ENCODE assay signal across 8 mouse cellular contexts in the genomic region with DNA sequence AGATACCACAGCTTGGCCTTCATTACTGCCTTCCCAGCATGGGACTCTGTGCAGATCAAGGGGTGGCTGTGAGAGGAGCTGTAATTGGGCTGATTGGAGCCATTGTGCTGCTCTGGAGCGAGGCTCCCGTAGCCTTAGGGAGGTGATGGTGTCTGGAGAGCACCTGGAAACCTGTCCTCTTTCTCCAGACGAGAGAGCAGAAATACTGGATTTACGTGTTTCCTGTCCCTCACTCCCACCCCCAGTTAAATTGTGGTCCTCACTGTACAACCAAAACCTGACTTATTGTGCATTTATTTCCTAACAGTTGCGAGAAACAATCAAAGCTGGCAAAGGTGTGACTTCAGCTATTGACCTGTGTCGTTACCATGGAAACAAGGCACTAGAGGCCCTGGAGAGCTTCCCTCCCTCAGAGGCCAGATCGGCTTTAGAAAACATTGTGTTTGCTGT. TPM values are rescaled to one million over a fixed set of nuclear protein-coding genes. Genes with fewer than 3 reads are reported as not detected.
DNase-seq lines count a peak whose midpoint lies in the region; ATAC-seq and TF ChIP-seq lines count a peak whose summit lies in the region.

No protein-coding gene starts in this region.

- no peak overlapping the region for H3K4me3 ChIP-seq in forebrain, embryonic 12.5 days (replicated peaks)
- no peak overlapping the region for H3K4me3 ChIP-seq in limb, embryonic 12.5 days (replicated peaks)
- H3K4me3 ChIP-seq in neural tube, embryonic 12.5 days = no peak overlapping the region
- no peak overlapping the region for H3K4me3 ChIP-seq in left cerebral cortex, adult 2 months

- peak overlapping the region; percentile 33 for H3K4me2 ChIP-seq in forebrain, embryonic 12.5 days
- H3K4me2 ChIP-seq in limb, embryonic 12.5 days = peak overlapping the region; percentile 34
- peak overlapping the region; percentile 8 for H3K4me2 ChIP-seq in neural tube, embryonic 12.5 days (replicated peaks)

- no peak for TF ChIP-seq CTCF in left cerebral cortex, adult 2 months (IDR thresholded peaks at IDR 0.05)

- intact Hi-C loops in left cerebral cortex, adult 2 months (cut with DNase I) = no loop called here

- peaks cover 31% of the 10 kb centered on the region for H3K4me1 ChIP-seq in forebrain, embryonic 12.5 days
- H3K4me1 ChIP-seq in limb, embryonic 12.5 days (replicated peaks) = peaks cover 22% of the 10 kb centered on the region
- peaks cover 16% of the 10 kb centered on the region for H3K4me1 ChIP-seq in neural tube, embryonic 12.5 days

- H3K27ac ChIP-seq in forebrain, embryonic 12.5 days = peak overlapping the region; percentile 88
- peak overlapping the region; percentile 81 for H3K27ac ChIP-seq in limb, embryonic 12.5 days
- peak overlapping the region; percentile 46; the same call in 1 of the 2 replicates for H3K27ac ChIP-seq in neural tube, embryonic 12.5 days
- no peak overlapping the region for H3K27ac ChIP-seq in left cerebral cortex, adult 2 months

- H3K27me3 ChIP-seq in forebrain, embryonic 12.5 days = no peaks in the 10 kb centered on the region
- H3K27me3 ChIP-seq in limb, embryonic 12.5 days = no peaks in the 10 kb centered on the region
- no peaks in the 10 kb centered on the region for H3K27me3 ChIP-seq in neural tube, embryonic 12.5 days (replicated peaks)

- peak; percentile 87 for ATAC-seq in forebrain, embryonic 12.5 days (ENCODE audit: low FRiP score)
- ATAC-seq in limb, embryonic 12.5 days (ENCODE audit: insufficient number of reproducible peaks, insufficient read depth, low FRiP score, low TSS enrichment, low read depth) = 0 out of 2 replicates have a peak, but pooled peaks have one; percentile 70
- ATAC-seq in neural tube, embryonic 12.5 days (ENCODE audit: low FRiP score, low read depth) = peak; percentile 42; the same call in 1 of the 2 replicates

- H3K36me3 ChIP-seq in forebrain, embryonic 12.5 days (replicated peaks) = no peaks in the 10 kb centered on the region
- H3K36me3 ChIP-seq in limb, embryonic 12.5 days = no peaks in the 10 kb centered on the region
- H3K36me3 ChIP-seq in neural tube, embryonic 12.5 days = no peaks in the 10 kb centered on the region

- no peaks in the 10 kb centered on the region for H3K9me3 ChIP-seq in forebrain, embryonic 12.5 days
- H3K9me3 ChIP-seq in limb, embryonic 12.5 days = no peaks in the 10 kb centered on the region
- no peaks in the 10 kb centered on the region for H3K9me3 ChIP-seq in neural tube, embryonic 12.5 days

- DNase-seq in kidney, adult 9 months = peak; percentile 31
- no peak for DNase-seq in kidney, postnatal 36 days
- no peak for DNase-seq in adrenal gland, adult 8-10 months
- no peak for DNase-seq in left cerebral cortex, adult 2 months (ENCODE audit: extremely low spot score in 1 of 2, low spot score in 2 of 2)
- no peak for DNase-seq in right cerebral cortex, postnatal 10 days (ENCODE audit: low spot score in 2 of 2)

- 3% methylated on average over 7 of the region's 7 CpGs for WGBS in forebrain, embryonic 12.5 days
- whole genome bisulfite sequencing in limb, embryonic 12.5 days = 4% methylated on average over 7 of the region's 7 CpGs
- 7% methylated on average over 7 of the region's 7 CpGs for WGBS in neural tube, embryonic 12.5 days

- no peak overlapping the region for H3K9ac ChIP-seq in forebrain, embryonic 12.5 days
- H3K9ac ChIP-seq in limb, embryonic 12.5 days (replicated peaks) = no peak overlapping the region
- H3K9ac ChIP-seq in neural tube, embryonic 12.5 days = peak overlapping the region; percentile 35; the same call in 1 of the 2 replicates

RNA-seq across cellular contexts. Expression of gene Bend3, which starts 39.1 kb away (rescaled TPM):
- polyA plus RNA-seq in forebrain, embryonic 12.5 days (2016; fragmentation: Nextera tagmentation; extraction: Ambion mirVana) = 6.3 and 7.5 TPM in 2 replicates
- 5.8 and 5.9 TPM in 2 replicates for polyA plus RNA-seq in limb, embryonic 12.5 days (2016; fragmentation: Nextera tagmentation; extraction: Ambion mirVana)
- polyA plus RNA-seq in neural tube, embryonic 12.5 days (2016; fragmentation: Nextera tagmentation; extraction: Ambion mirVana) = 5.2 and 6.1 TPM in 2 replicates
- 1 to 10 TPM; 6.1 to 6.9 (median 6.4) TPM for total RNA-seq in adrenal gland, adult 8-10 months (2022)
- 1 to 10 TPM; 5.4 to 6.1 TPM for total RNA-seq in left cerebral cortex, adult 2 months (2021)
